Mouse (Mus musculus): Measurements from ENCODE around the gene Aff2. TPM values are rescaled to one million over a fixed set of nuclear protein-coding genes. Genes with fewer than 3 reads are reported as not detected.
A peak's percentile ranks its signal among the peaks of the same experiment; 100 is the strongest.

Aff2 gene
- 0.40 TPM for polyA plus RNA-seq (2012; fragmentation: generic; extraction: Trizol)
- long read RNA-seq, experiment 1, partial matches to known transcripts, result 0 of 1 reads
- long read RNA-seq, experiment 1, other reads (novel, unspliced or antisense), result 1 of 1 reads
- long read RNA-seq, experiment 2, result 0 reads

DNA sequence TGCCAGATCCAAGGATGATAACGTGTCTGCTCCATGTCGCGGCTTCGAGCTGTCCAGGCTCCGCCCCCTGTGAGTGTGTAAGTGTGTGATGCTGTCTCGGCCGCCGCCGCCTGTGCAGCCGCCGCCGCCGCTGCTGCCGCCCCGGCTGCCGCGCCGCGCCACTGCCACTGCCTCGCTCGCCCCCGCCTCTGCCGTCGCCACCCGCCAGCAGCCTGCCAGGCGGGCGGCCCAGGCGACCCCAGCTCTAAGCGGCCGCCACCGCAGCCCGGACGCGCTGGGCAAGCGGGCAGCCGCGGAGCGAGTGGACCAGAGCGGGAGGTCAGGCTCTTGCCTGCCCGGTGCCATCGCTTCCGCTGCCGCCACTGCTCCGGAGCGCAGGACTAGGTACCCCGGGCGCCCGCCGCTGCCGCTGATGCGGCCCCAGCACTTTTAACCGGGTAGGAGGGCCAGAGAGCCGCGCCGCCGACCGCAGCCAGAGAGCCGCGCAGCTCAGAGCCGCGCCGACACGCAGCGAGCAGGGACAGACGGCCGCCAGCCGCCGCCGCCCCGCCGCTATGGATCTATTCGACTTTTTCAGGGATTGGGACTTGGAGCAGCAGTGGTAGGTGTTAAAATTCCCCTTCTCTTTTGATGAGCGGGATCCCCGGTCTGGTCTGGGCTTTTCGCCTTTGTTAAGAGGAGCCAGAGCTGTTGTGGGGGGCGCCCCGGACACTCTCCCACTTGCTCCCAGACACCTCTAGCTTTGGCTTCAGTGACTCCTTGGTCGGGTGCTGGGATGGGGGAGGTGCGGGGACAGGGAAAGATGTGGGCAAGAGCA lies at the start of gene Aff2:
Gene Aff2, plus strand, starts transcription at position 57 of the 817 bp plus-strand sequence.
- H3K27me3 ChIP-seq (ENCODE audit: control insufficient read depth, insufficient read depth, insufficient read length), result peaks cover 4% of the 10 kb centered on the region
- H3K4me3 ChIP-seq (ENCODE audit: insufficient read depth, poor library complexity, severe bottlenecking), result no peak within 1 kb of the TSS
- TF ChIP-seq MYOD1 (IDR thresholded peaks at IDR 0.05; ENCODE audit: control insufficient read depth, insufficient read length, low read depth), result no peak
- no peak for TF ChIP-seq CTCF (IDR thresholded peaks at IDR 0.05; ENCODE audit: control insufficient read depth, insufficient read depth, insufficient read length)
- TF ChIP-seq CEBPB (IDR thresholded peaks at IDR 0.05; ENCODE audit: low read depth), result no peak
- no peak for TF ChIP-seq MAX (IDR thresholded peaks at IDR 0.05)
- TF ChIP-seq FOSL1 (IDR thresholded peaks at IDR 0.05; ENCODE audit: insufficient read depth, low read length, poor library complexity, severe bottlenecking), result no peak
- TF ChIP-seq USF1 (IDR thresholded peaks at IDR 0.05; ENCODE audit: low read depth), result no peak
- no peak for TF ChIP-seq MYOG (IDR thresholded peaks at IDR 0.05; ENCODE audit: control insufficient read depth, extremely low read depth, insufficient read length)
- peak within 1 kb of the TSS; percentile 50 for H3ac ChIP-seq (ENCODE audit: control insufficient read depth, insufficient read length, low read depth)
- no peaks in the 10 kb centered on the region for H3K79me3 ChIP-seq (ENCODE audit: low read depth)
- no peaks in the 10 kb centered on the region for H3K79me2 ChIP-seq (ENCODE audit: control insufficient read depth, insufficient read depth)
- H3K36me3 ChIP-seq (ENCODE audit: control insufficient read depth, insufficient read depth), result no peaks in the 10 kb centered on the region

- no peak overlapping the region for H3ac ChIP-seq (ENCODE audit: control insufficient read depth, insufficient read length, low read depth)
- TF ChIP-seq USF1 (IDR thresholded peaks at IDR 0.05; ENCODE audit: low read depth), result no peak
- no peak for TF ChIP-seq MYOG (IDR thresholded peaks at IDR 0.05; ENCODE audit: control insufficient read depth, extremely low read depth, insufficient read length)
- TF ChIP-seq CTCF (IDR thresholded peaks at IDR 0.05; ENCODE audit: control insufficient read depth, insufficient read depth, insufficient read length), result no peak
- no peak for TF ChIP-seq MAX (IDR thresholded peaks at IDR 0.05)
- no peak overlapping the region for H3K4me3 ChIP-seq (ENCODE audit: insufficient read depth, poor library complexity, severe bottlenecking)
- H3K79me2 ChIP-seq (ENCODE audit: control insufficient read depth, insufficient read depth), result no peaks in the 10 kb centered on the region
- no peaks in the 10 kb centered on the region for H3K36me3 ChIP-seq (ENCODE audit: control insufficient read depth, insufficient read depth)
- H3K79me3 ChIP-seq (ENCODE audit: low read depth), result no peaks in the 10 kb centered on the region
- H3K27me3 ChIP-seq (ENCODE audit: control insufficient read depth, insufficient read depth, insufficient read length), result no peaks in the 10 kb centered on the region
Measured at GRCm38 (mm10) chrX:69337296-69337695, 22.8 kb upstream of the Aff2 start.

GRCm38 (mm10) chrX:69355621-69356020 lies 4.5 kb upstream of the Aff2 start:
- Histone ChIP-seq H3K79me3 (ENCODE audit: low read depth) (no peaks in the 10 kb centered on the region), H3K27me3 (ENCODE audit: control insufficient read depth, insufficient read depth, insufficient read length) (peaks cover 4% of the 10 kb centered on the region), H3K36me3 (ENCODE audit: control insufficient read depth, insufficient read depth) (no peaks in the 10 kb centered on the region), H3K79me2 (ENCODE audit: control insufficient read depth, insufficient read depth) (no peaks in the 10 kb centered on the region), H3ac (ENCODE audit: control insufficient read depth, insufficient read length, low read depth) (no peak overlapping the region), H3K4me3 (ENCODE audit: insufficient read depth, poor library complexity, severe bottlenecking) (no peak overlapping the region)
- TF ChIP-seq MYOG (IDR thresholded peaks at IDR 0.05; ENCODE audit: control insufficient read depth, extremely low read depth, insufficient read length), result no peak
- no peak for TF ChIP-seq FOSL1 (IDR thresholded peaks at IDR 0.05; ENCODE audit: insufficient read depth, low read length, poor library complexity, severe bottlenecking)
- no peak for TF ChIP-seq MYOD1 (IDR thresholded peaks at IDR 0.05; ENCODE audit: control insufficient read depth, insufficient read length, low read depth)
- no peak for TF ChIP-seq CEBPB (IDR thresholded peaks at IDR 0.05; ENCODE audit: low read depth)
- TF ChIP-seq USF1 (IDR thresholded peaks at IDR 0.05; ENCODE audit: low read depth), result no peak
- no peak for TF ChIP-seq CTCF (IDR thresholded peaks at IDR 0.05; ENCODE audit: control insufficient read depth, insufficient read depth, insufficient read length)
- TF ChIP-seq MAX (IDR thresholded peaks at IDR 0.05), result no peak

DNA sequence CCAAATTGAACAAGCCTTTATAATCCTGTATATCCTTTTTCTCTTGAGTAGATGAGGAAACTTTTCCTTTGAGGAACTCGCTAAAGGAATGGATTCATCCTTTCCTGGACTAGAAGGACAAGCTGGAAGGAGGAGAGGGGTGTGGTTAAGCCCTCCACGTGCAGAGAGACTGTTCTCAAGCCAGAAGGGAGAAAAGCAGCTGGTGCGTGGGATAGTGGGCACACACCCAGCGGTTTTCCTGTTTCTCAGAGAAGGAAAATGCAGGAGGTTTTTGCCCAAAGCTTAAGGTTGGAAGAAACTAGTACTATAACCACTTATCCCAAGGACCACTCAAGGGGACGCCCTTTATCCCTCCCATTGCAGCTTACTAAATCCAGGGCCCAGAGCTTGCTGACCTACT lies 734 bp upstream of the Aff2 start:
- no peak for TF ChIP-seq MYOG (IDR thresholded peaks at IDR 0.05; ENCODE audit: control insufficient read depth, extremely low read depth, insufficient read length)
- TF ChIP-seq FOSL1 (IDR thresholded peaks at IDR 0.05; ENCODE audit: insufficient read depth, low read length, poor library complexity, severe bottlenecking), result no peak
- no peak for TF ChIP-seq CEBPB (IDR thresholded peaks at IDR 0.05; ENCODE audit: low read depth)
- no peak for TF ChIP-seq MAX (IDR thresholded peaks at IDR 0.05)
- no peak for TF ChIP-seq USF1 (IDR thresholded peaks at IDR 0.05; ENCODE audit: low read depth)
- TF ChIP-seq CTCF (IDR thresholded peaks at IDR 0.05; ENCODE audit: control insufficient read depth, insufficient read depth, insufficient read length), result no peak
- no peak for TF ChIP-seq MYOD1 (IDR thresholded peaks at IDR 0.05; ENCODE audit: control insufficient read depth, insufficient read length, low read depth)
- H3K79me3 ChIP-seq (ENCODE audit: low read depth), result no peaks in the 10 kb centered on the region
- no peaks in the 10 kb centered on the region for H3K36me3 ChIP-seq (ENCODE audit: control insufficient read depth, insufficient read depth)
- no peak overlapping the region for H3ac ChIP-seq (ENCODE audit: control insufficient read depth, insufficient read length, low read depth)
- H3K27me3 ChIP-seq (ENCODE audit: control insufficient read depth, insufficient read depth, insufficient read length), result peaks cover 4% of the 10 kb centered on the region
- no peak overlapping the region for H3K4me3 ChIP-seq (ENCODE audit: insufficient read depth, poor library complexity, severe bottlenecking)
- H3K79me2 ChIP-seq (ENCODE audit: control insufficient read depth, insufficient read depth), result no peaks in the 10 kb centered on the region

GRCm38 (mm10) chrX:69359885-69360237 lies 233 bp upstream of the Aff2 start:
- H3K36me3 ChIP-seq (ENCODE audit: control insufficient read depth, insufficient read depth), result no peaks in the 10 kb centered on the region
- TF ChIP-seq MAX (IDR thresholded peaks at IDR 0.05) (no peak), CEBPB (IDR thresholded peaks at IDR 0.05; ENCODE audit: low read depth) (no peak), MYOG (IDR thresholded peaks at IDR 0.05; ENCODE audit: control insufficient read depth, extremely low read depth, insufficient read length) (no peak), USF1 (IDR thresholded peaks at IDR 0.05; ENCODE audit: low read depth) (no peak), FOSL1 (IDR thresholded peaks at IDR 0.05; ENCODE audit: insufficient read depth, low read length, poor library complexity, severe bottlenecking) (no peak), CTCF (IDR thresholded peaks at IDR 0.05; ENCODE audit: control insufficient read depth, insufficient read depth, insufficient read length) (no peak), MYOD1 (IDR thresholded peaks at IDR 0.05; ENCODE audit: control insufficient read depth, insufficient read length, low read depth) (no peak)
- H3ac ChIP-seq (ENCODE audit: control insufficient read depth, insufficient read length, low read depth), result no peak overlapping the region
- H3K27me3 ChIP-seq (ENCODE audit: control insufficient read depth, insufficient read depth, insufficient read length), result peaks cover 4% of the 10 kb centered on the region
- no peaks in the 10 kb centered on the region for H3K79me2 ChIP-seq (ENCODE audit: control insufficient read depth, insufficient read depth)
- H3K79me3 ChIP-seq (ENCODE audit: low read depth), result no peaks in the 10 kb centered on the region
- H3K4me3 ChIP-seq (ENCODE audit: insufficient read depth, poor library complexity, severe bottlenecking), result no peak overlapping the region

All from C2C12 (cell line).